Mouse (Mus musculus): ENCODE measurements at regions not wholly inside any gene's neighbourhood (a gene's known extent, or its start where the extent isn't known, plus 50 kb on each side); places are given as distances from the start of the nearest gene placed in this dataset.
A peak's percentile ranks its signal among the peaks of the same experiment; 100 is the strongest.

GRCm38 (mm10) chr4:33552856-33553255 lies 242.7 kb downstream of the Rngtt start:
- DNase-seq (ENCODE audit: low spot score in 2 of 2), result no peak

- no peak for DNase-seq (ENCODE audit: low spot score in 2 of 2)
Observed at GRCm38 (mm10) chr4:33554606-33555005, 244.5 kb downstream of the Rngtt start.

GRCm38 (mm10) chr4:33555231-33555933 lies 245.3 kb downstream of the Rngtt start:
- DNase-seq (ENCODE audit: low spot score in 2 of 2), result no peak

GRCm38 (mm10) chr4:33555966-33556365 lies 245.9 kb downstream of the Rngtt start:
- no peak for DNase-seq (ENCODE audit: low spot score in 2 of 2)

GRCm38 (mm10) chr4:33556661-33557540 lies 246.8 kb downstream of the Rngtt start:
- DNase-seq (ENCODE audit: low spot score in 2 of 2), result no peak

- no peak for DNase-seq (ENCODE audit: low spot score in 2 of 2)
Observed at GRCm38 (mm10) chr4:33570274-33570673, 260.2 kb downstream of the Rngtt start.

- DNase-seq (ENCODE audit: low spot score in 2 of 2), result no peak
Observed at GRCm38 (mm10) chr4:33571351-33571750, 261.2 kb downstream of the Rngtt start.

- no peak for DNase-seq (ENCODE audit: low spot score in 2 of 2)
Observed at GRCm38 (mm10) chr4:33577631-33578030, 267.5 kb downstream of the Rngtt start.

- DNase-seq (ENCODE audit: low spot score in 2 of 2), result no peak
Observed at GRCm38 (mm10) chr4:33580491-33580890, 270.4 kb downstream of the Rngtt start.

- DNase-seq (ENCODE audit: low spot score in 2 of 2), result peak in 1 of 2 experiments; percentile 41
Observed at GRCm38 (mm10) chr4:33581180-33581591, 271.1 kb downstream of the Rngtt start.

- DNase-seq (ENCODE audit: low spot score in 2 of 2), result no peak
Observed at GRCm38 (mm10) chr4:33581766-33582525, 271.8 kb downstream of the Rngtt start.

GRCm38 (mm10) chr4:33582986-33583720 lies 273.0 kb downstream of the Rngtt start:
- DNase-seq (ENCODE audit: low spot score in 2 of 2), result no peak

- DNase-seq (ENCODE audit: low spot score in 2 of 2), result no peak
Observed at GRCm38 (mm10) chr4:33583979-33584907, 274.1 kb downstream of the Rngtt start.

- DNase-seq (ENCODE audit: low spot score in 2 of 2), result no peak
Observed at GRCm38 (mm10) chr4:33585821-33586220, 275.7 kb downstream of the Rngtt start.

GRCm38 (mm10) chr4:33586290-33586614 lies 276.1 kb downstream of the Rngtt start:
- DNase-seq (ENCODE audit: low spot score in 2 of 2), result no peak

- no peak for DNase-seq (ENCODE audit: low spot score in 2 of 2)
Observed at GRCm38 (mm10) chr4:33586615-33587451, 276.7 kb downstream of the Rngtt start.

- DNase-seq (ENCODE audit: low spot score in 2 of 2), result no peak
Observed at GRCm38 (mm10) chr4:33587666-33588065, 277.6 kb downstream of the Rngtt start.

- DNase-seq (ENCODE audit: low spot score in 2 of 2), result no peak
Observed at GRCm38 (mm10) chr4:33588127-33588526, 278.0 kb downstream of the Rngtt start.

- DNase-seq (ENCODE audit: low spot score in 2 of 2), result no peak
Observed at GRCm38 (mm10) chr4:33589207-33589606, 279.1 kb downstream of the Rngtt start.

Measured in cerebellum, postnatal 4 days (tissue).